Mouse (Mus musculus) liver, embryonic 14 days (tissue): ENCODE results near the gene Hells. TPM values are rescaled to one million over a fixed set of nuclear protein-coding genes. Genes with fewer than 3 reads are reported as not detected.

Experiments
- polyA plus RNA-seq: library from polyadenylated mRNA; depleted of rRNA; stranded (reverse); fragments of >200 nt; gene quantifications from 2 replicates; pipeline ENCODE4 v1.2.3, GENCODE M21; 2012; rRNA removed

Gene Hells
- 13.3 and 17.1 TPM in 2 replicates for polyA plus RNA-seq

DNA sequence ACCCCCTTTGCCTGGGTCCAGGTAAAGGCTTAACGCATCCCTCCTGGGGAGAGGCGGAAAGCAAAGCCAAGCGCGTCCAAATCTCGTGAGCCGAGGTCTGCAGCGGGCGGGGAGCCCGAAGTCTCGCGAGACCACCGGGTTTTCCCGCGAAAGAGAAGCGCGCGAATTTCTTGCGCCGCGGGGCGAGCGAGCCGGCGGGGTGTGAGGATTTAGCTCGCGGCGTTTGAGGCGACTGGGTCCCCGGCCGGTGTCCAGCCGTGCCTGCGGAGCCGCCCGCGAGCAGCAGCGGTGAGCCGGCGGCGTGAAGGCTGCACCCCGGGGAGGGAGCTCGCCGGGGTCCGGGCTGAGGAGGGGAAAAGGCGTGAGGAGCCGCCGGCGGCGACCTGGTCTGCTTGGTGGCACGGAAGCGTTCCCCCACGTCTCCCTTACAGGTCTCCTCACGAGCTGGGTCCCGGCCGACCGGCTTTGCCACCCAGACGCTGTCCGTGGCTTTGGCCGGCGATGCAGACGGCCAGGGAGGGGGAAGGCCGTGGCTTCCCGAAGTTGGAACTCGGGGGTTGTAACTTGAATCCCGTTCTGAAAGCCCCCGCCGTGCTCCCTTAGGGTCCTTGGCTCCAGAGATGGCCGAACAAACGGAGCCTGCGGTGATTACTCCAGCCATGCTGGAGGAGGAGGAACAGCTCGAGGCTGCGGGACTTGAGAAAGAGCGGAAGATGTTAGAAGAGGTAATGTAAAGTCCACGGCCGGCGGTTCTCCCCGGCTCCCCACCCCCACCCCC, at the start of gene Hells:
Hells (plus strand) TSS at position 128 of the 778 bp plus-strand sequence.

GRCm38 (mm10) chr19:39006715-39007114, 76.0 kb downstream of the Hells start, which contains the start of gene Cyp2c55:
Gene Cyp2c55, plus strand, starts transcription at chr19:39007019.

Other genes with a start within 250 kb of the Hells start
- 5.3 and 6.1 TPM in 2 replicates for gene Noc3l, start 111.7 kb upstream of the Hells start, polyA plus RNA-seq
- 1.8 and 2.2 TPM in 2 replicates for gene Tbc1d12, start 94.3 kb upstream of the Hells start, polyA plus RNA-seq
- gene Cyp2c55, start 76.1 kb downstream of the Hells start, polyA plus RNA-seq, result 0.01 TPM in 1 of 2 replicates, not detected in the other
- gene Cyp2c65, start 130.1 kb downstream of the Hells start, polyA plus RNA-seq, result not detected in 2 replicates
- gene Cyp2c66, start 183.0 kb downstream of the Hells start, polyA plus RNA-seq, result not detected in 2 replicates